Mouse (Mus musculus): ENCODE results near the gene Ddx52. TPM values are rescaled to one million over a fixed set of nuclear protein-coding genes. Genes with fewer than 3 reads are reported as not detected.

The Ddx52 gene
- 46.8 and 47.4 TPM in 2 replicates for polyA plus RNA-seq (2014; fragmentation: Nextera tagmentation; extraction: Ambion mirVana)

DNA sequence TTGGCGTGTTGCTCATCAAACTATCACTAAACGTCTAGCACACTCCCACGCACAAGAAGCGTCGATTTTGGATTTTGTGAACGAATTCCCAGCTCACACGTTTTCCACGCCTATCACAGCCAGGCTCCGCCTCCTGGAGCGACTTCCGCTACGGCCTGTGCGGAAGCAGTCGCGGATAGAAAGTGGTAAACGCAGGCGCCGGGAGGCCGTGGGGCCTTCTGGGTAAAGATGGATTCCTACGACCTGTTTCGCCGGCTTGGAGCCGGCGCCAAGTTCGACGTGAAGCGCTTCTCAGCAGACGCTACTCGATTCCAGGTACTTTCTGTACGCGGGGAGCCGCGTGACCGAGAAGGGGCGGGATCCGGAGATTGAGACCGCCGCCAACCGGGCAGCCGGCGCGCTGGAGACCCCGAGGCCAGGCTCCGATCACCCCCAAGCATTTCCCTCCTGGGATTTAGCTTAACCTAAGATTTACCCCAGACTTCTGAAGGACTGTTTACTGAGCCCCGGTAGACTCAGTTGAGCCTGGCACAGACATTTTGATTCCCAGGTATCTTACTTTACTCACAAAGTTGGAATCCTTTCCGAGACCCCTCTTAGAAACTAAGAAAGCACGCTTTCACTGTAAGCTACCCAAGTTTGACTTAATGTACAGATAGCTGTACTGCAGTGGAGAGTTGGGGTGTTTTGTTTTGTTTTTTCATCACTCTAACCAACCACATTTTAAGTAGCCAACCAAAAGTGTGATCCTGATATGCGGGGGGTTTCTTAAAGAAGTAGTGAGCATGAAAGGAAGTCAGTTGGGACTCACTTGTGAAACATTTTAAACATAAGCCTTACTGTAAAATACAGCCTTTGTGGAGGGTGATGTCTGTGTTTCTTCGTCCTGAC, at the start of gene Ddx52:
Ddx52 (plus strand) TSS at position 113 of the 891 bp plus-strand sequence.
- H3K27ac ChIP-seq (ENCODE audit: low read depth, low read length) = no peak within 1 kb of the TSS; the same call in 1 of the 2 replicates

DNA sequence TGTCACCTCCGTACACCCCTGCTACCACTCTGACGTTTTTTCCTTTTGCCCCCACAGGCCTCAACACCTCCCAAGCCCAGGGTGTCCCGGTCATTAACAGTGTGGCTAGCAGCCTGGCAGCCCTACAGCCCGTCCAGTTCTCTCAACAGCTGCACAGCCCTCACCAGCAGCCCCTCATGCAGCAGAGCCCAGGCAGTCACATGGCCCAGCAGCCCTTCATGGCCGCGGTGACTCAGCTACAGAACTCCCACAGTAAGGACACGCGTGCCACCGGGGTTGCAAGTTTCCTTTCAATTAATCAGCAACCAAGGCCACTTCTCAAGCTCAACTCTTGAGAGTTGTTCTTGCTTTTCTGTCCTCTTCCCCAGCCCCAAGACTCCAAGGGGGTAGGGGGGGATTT, 48.5 kb upstream of the Ddx52 start:
- 74% methylated on average over 9 of the region's 9 CpGs for WGBS

More for the DNA sequence above, at the start of gene Ddx52:
- 0 out of 2 replicates have a peak, but pooled peaks cover 7% of the 10 kb centered on the region for H3K36me3 ChIP-seq (ENCODE audit: control insufficient read depth, insufficient read depth, low read length)
- H3K27me3 ChIP-seq (ENCODE audit: control insufficient read depth, insufficient read depth, low read length) = no peaks in the 10 kb centered on the region
- peak; percentile 92 for DNase-seq (ENCODE audit: low spot score)
- H3K9me3 ChIP-seq (ENCODE audit: control insufficient read depth, low read length) = no peaks in the 10 kb centered on the region
- WGBS = 2% methylated on average over 49 of the region's 49 CpGs
- H3K4me2 ChIP-seq (replicated peaks; ENCODE audit: low read depth, low read length) = peak within 1 kb of the TSS; percentile 38
- ATAC-seq (ENCODE audit: low FRiP score) = peak; percentile 85
- H3K9ac ChIP-seq (ENCODE audit: low read depth, low read length) = peak within 1 kb of the TSS; percentile 72
- H3K4me3 ChIP-seq (ENCODE audit: low read depth, low read length) = peak within 1 kb of the TSS; percentile 63
- H3K4me1 ChIP-seq (replicated peaks; ENCODE audit: control insufficient read depth, insufficient read depth, low read length) = no peaks in the 10 kb centered on the region

DNA sequence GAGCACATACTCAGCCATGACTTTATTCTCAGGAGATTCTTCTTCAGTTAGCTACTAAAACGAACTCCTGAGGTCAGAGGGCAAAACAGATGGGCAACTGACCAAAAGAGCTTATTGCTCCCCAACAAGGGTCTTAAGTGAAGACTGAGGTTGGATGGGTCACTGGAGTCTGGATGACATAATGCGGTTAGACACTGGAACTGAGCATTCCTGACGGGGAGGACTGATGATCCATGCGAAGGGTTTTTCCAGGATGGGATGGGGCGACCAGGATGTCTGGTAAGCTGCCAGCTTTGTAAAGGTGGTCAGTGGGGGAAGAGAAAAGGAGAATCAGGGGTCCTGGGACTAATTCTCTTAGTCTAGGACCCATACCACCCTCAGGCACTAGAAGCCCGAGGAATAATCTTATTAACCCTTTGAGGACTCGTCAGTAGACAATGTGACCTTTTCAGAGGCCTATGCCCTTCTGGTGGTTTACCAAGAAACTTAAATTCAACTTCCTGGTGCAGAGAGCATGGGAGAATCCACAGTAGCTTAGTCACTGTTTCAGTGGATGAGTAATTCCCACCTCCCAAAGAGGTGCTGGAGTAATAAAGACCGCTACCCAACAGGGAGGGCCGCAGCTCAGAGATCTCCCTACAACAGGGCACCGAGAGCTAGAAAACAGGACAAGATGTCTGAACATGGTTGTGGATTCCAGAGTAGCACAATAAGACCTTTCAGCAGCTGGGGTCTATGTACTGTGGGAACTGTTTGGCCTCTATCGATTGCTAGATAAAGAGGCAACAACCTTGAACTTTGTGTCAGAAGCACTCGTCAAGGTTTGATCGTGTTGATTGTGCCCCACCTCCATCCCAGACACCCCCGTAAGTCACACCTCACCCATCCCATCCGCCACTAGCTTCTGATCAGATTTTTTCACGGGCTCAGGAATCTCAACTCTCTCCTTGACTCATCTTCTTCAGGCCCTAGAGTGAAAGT, 45.1 kb upstream of the Ddx52 start:
- H3K4me1 ChIP-seq (replicated peaks; ENCODE audit: control insufficient read depth, insufficient read depth, low read length) = no peaks in the 10 kb centered on the region
- H3K4me2 ChIP-seq (replicated peaks; ENCODE audit: low read depth, low read length) = no peak overlapping the region
- H3K9me3 ChIP-seq (ENCODE audit: control insufficient read depth, low read length) = no peaks in the 10 kb centered on the region
- no peak for ATAC-seq (ENCODE audit: low FRiP score)
- 90% methylated on average over 16 of the region's 16 CpGs for WGBS
- no peak overlapping the region for H3K4me3 ChIP-seq (ENCODE audit: low read depth, low read length)
- no peak for DNase-seq (ENCODE audit: low spot score)
- H3K36me3 ChIP-seq (ENCODE audit: control insufficient read depth, insufficient read depth, low read length) = no peaks in the 10 kb centered on the region
- no peak overlapping the region for H3K9ac ChIP-seq (ENCODE audit: low read depth, low read length)
- H3K27ac ChIP-seq (ENCODE audit: low read depth, low read length) = no peak overlapping the region
- no peaks in the 10 kb centered on the region for H3K27me3 ChIP-seq (ENCODE audit: control insufficient read depth, insufficient read depth, low read length)

More for the DNA sequence above, 48.5 kb upstream of the Ddx52 start:
- H3K27me3 ChIP-seq (ENCODE audit: control insufficient read depth, insufficient read depth, low read length) = no peaks in the 10 kb centered on the region
- H3K9me3 ChIP-seq (ENCODE audit: control insufficient read depth, low read length) = no peaks in the 10 kb centered on the region
- H3K9ac ChIP-seq (ENCODE audit: low read depth, low read length) = no peak overlapping the region
- H3K4me2 ChIP-seq (replicated peaks; ENCODE audit: low read depth, low read length) = no peak overlapping the region
- ATAC-seq (ENCODE audit: low FRiP score) = no peak
- no peaks in the 10 kb centered on the region for H3K36me3 ChIP-seq (ENCODE audit: control insufficient read depth, insufficient read depth, low read length)
- H3K27ac ChIP-seq (ENCODE audit: low read depth, low read length) = no peak overlapping the region
- no peak for DNase-seq (ENCODE audit: low spot score)
- no peak overlapping the region for H3K4me3 ChIP-seq (ENCODE audit: low read depth, low read length)
- no peaks in the 10 kb centered on the region for H3K4me1 ChIP-seq (replicated peaks; ENCODE audit: control insufficient read depth, insufficient read depth, low read length)

DNA sequence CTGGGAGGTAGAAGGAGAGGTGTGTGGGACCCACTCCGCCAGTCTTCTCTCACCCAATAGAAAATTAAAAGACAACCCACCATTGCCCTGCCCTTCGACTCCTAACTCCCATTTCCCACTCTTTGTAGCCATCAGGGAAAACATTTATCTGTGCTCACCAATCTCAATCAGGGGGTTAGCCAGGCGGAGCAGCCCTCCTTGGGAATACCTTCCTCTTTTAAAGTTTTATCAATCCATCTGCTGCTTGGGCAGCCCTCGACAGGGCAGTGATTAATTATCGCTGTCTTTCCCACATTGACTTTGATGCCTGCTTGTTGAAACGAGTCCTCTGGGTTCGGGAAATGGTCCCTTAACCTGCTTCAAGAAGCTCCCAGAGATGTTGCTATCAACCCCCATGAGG, 44.3 kb upstream of the Ddx52 start:
- no peak overlapping the region for H3K9ac ChIP-seq (ENCODE audit: low read depth, low read length)
- H3K4me3 ChIP-seq (ENCODE audit: low read depth, low read length) = no peak overlapping the region
- H3K27me3 ChIP-seq (ENCODE audit: control insufficient read depth, insufficient read depth, low read length) = no peaks in the 10 kb centered on the region
- no peak overlapping the region for H3K4me2 ChIP-seq (replicated peaks; ENCODE audit: low read depth, low read length)
- no peak overlapping the region for H3K27ac ChIP-seq (ENCODE audit: low read depth, low read length)
- no peaks in the 10 kb centered on the region for H3K9me3 ChIP-seq (ENCODE audit: control insufficient read depth, low read length)
- no peaks in the 10 kb centered on the region for H3K4me1 ChIP-seq (replicated peaks; ENCODE audit: control insufficient read depth, insufficient read depth, low read length)
- no peaks in the 10 kb centered on the region for H3K36me3 ChIP-seq (ENCODE audit: control insufficient read depth, insufficient read depth, low read length)
- no peak for ATAC-seq (ENCODE audit: low FRiP score)
- DNase-seq (ENCODE audit: low spot score) = no peak
- 73% methylated on average over 7 of the region's 7 CpGs for WGBS

DNA sequence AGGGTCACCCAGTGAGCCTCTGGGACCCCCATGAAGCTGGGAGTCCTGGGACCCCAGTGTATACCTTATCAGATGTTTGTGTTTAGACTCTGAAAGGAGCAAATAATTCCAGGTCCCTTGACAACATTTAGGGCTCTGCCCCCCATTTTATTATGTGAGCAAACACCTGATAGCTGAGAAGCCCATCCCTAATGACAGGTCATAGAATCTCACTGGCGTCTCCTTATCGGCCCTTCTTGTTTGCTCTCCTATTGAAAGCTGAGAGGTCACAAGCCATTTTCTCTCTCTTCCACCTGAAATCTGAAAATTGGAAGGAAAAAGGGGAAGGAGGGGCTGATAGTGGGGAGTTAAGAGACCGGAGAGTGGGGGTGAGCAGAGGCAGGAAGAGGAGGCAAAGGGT, 39.0 kb upstream of the Ddx52 start:
- Histone ChIP-seq H3K27me3 (ENCODE audit: control insufficient read depth, insufficient read depth, low read length) (no peaks in the 10 kb centered on the region), H3K4me1 (replicated peaks; ENCODE audit: control insufficient read depth, insufficient read depth, low read length) (no peaks in the 10 kb centered on the region), H3K4me3 (ENCODE audit: low read depth, low read length) (no peak overlapping the region), H3K4me2 (replicated peaks; ENCODE audit: low read depth, low read length) (no peak overlapping the region), H3K27ac (ENCODE audit: low read depth, low read length) (no peak overlapping the region), H3K36me3 (ENCODE audit: control insufficient read depth, insufficient read depth, low read length) (no peaks in the 10 kb centered on the region), H3K9me3 (ENCODE audit: control insufficient read depth, low read length) (no peaks in the 10 kb centered on the region), H3K9ac (ENCODE audit: low read depth, low read length) (no peak overlapping the region)
- DNase-seq (ENCODE audit: low spot score) (no peak), ATAC-seq (ENCODE audit: low FRiP score) (no peak)
- 93% methylated on average over 3 of the region's 3 CpGs for WGBS

DNA sequence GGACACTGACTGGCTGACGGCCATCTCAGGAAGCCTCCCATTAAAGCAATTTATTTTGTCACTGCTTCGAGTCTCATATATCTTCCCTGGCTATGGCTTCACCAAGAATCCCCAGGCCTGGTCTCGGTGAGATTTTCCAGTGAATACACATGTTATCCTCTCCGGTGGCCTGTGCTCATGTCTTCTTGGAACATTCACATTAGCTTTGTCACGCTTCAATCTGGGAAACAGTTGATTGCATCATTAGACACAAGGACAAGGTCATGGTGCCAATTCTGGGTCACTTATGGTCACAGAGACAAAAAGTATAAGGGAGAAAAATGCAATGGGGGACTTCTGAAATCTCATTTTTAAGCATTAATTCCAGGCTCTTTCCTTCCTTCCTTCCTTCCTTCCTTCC, 36.1 kb upstream of the Ddx52 start:
- Histone ChIP-seq H3K4me3 (ENCODE audit: low read depth, low read length) (no peak overlapping the region), H3K9ac (ENCODE audit: low read depth, low read length) (no peak overlapping the region), H3K4me2 (replicated peaks; ENCODE audit: low read depth, low read length) (no peak overlapping the region), H3K9me3 (ENCODE audit: control insufficient read depth, low read length) (no peaks in the 10 kb centered on the region), H3K4me1 (replicated peaks; ENCODE audit: control insufficient read depth, insufficient read depth, low read length) (no peaks in the 10 kb centered on the region), H3K27ac (ENCODE audit: low read depth, low read length) (no peak overlapping the region), H3K27me3 (ENCODE audit: control insufficient read depth, insufficient read depth, low read length) (no peaks in the 10 kb centered on the region), H3K36me3 (ENCODE audit: control insufficient read depth, insufficient read depth, low read length) (no peaks in the 10 kb centered on the region)
- no peak for DNase-seq (ENCODE audit: low spot score)
- ATAC-seq (ENCODE audit: low FRiP score) = no peak
- WGBS = 73% methylated on average over 5 of the region's 5 CpGs

DNA sequence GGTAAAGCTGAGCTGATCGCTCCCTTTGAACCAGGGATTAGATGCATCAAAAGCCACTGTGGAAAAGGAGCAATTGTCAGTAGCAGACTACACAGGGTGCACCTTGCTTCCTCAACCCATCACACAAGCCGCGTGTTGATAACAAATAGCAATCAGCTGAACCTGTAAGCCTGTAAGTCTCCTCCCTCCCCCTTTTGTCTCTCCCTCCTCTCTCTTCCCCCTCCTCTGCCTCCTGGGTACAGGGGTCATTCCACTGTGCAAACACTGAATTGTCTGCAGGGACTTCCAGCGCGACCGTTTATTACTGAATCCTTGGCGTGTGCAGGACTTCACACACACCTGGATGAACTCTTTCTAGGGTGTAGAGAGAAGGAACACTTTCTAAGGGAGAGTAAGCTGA, 33.5 kb upstream of the Ddx52 start:
- H3K4me2 ChIP-seq (replicated peaks; ENCODE audit: low read depth, low read length) = no peak overlapping the region
- no peak for ATAC-seq (ENCODE audit: low FRiP score)
- H3K9ac ChIP-seq (ENCODE audit: low read depth, low read length) = no peak overlapping the region
- 39% methylated on average over 7 of the region's 7 CpGs for WGBS
- no peaks in the 10 kb centered on the region for H3K36me3 ChIP-seq (ENCODE audit: control insufficient read depth, insufficient read depth, low read length)
- H3K27ac ChIP-seq (ENCODE audit: low read depth, low read length) = no peak overlapping the region
- H3K4me1 ChIP-seq (replicated peaks; ENCODE audit: control insufficient read depth, insufficient read depth, low read length) = no peaks in the 10 kb centered on the region
- H3K9me3 ChIP-seq (ENCODE audit: control insufficient read depth, low read length) = no peaks in the 10 kb centered on the region
- H3K4me3 ChIP-seq (ENCODE audit: low read depth, low read length) = no peak overlapping the region
- no peak for DNase-seq (ENCODE audit: low spot score)
- no peaks in the 10 kb centered on the region for H3K27me3 ChIP-seq (ENCODE audit: control insufficient read depth, insufficient read depth, low read length)

DNA sequence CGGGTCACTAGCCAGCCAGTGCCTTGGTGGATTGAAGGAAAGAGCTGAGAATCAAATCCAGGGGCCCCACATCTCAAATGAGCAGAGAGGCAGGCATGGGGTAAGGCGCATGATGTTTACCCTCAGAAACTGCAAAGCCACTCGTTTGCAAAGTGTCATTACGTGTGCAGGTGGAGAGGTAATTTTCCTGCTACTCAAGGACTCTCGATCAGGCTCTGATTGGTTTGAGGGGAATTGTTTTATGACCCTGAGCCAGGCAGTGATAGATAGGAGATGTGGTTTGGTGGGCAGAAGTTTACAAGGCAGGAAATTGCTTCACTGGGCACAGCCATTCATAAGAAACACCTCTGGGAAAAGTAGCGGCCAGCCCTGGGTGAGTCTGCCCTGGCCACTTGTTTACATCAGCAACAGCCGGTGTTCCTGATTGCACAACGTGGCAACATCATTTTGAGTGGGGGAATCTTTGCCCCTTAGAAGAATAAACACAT, 28.0 kb upstream of the Ddx52 start:
- Histone ChIP-seq H3K27me3 (ENCODE audit: control insufficient read depth, insufficient read depth, low read length) (no peaks in the 10 kb centered on the region), H3K9ac (ENCODE audit: low read depth, low read length) (no peak overlapping the region), H3K27ac (ENCODE audit: low read depth, low read length) (no peak overlapping the region), H3K9me3 (ENCODE audit: control insufficient read depth, low read length) (no peaks in the 10 kb centered on the region), H3K4me1 (replicated peaks; ENCODE audit: control insufficient read depth, insufficient read depth, low read length) (no peaks in the 10 kb centered on the region), H3K4me2 (replicated peaks; ENCODE audit: low read depth, low read length) (no peak overlapping the region), H3K4me3 (ENCODE audit: low read depth, low read length) (no peak overlapping the region), H3K36me3 (ENCODE audit: control insufficient read depth, insufficient read depth, low read length) (no peaks in the 10 kb centered on the region)
- ATAC-seq (ENCODE audit: low FRiP score) = no peak
- WGBS = 77% methylated on average over 8 of the region's 8 CpGs
- DNase-seq (ENCODE audit: low spot score) = no peak

Measured in hindbrain, embryonic 11.5 days (tissue).